Mouse (Mus musculus) MEL (cell line): Measurements from ENCODE around the gene 1110065P20Rik. TPM values are rescaled to one million over a fixed set of nuclear protein-coding genes. Genes with fewer than 3 reads are reported as not detected.

Experiments
- DNase-seq: peaks from one replicate; pipeline ENCODE4 v3.0.0; 2011; ENCODE audit warnings: low read depth, low spot score
- H3K27ac ChIP-seq: 2 replicates; pipeline ENCODE4 v1.5.1; 2012; ENCODE audit warnings: low read depth, mild to moderate bottlenecking, control low read depth, low read length, moderate library complexity; ENCODE audit not compliant: control insufficient read depth
- H3K27me3 ChIP-seq, 2 experiments: fragments of 150-350 bp in 1 of 2; sonication (generic) in 1 of 2; 2 replicates each; pipeline ENCODE4 v1.6.1; 2012; ENCODE audit warnings: low read length in 2 of 2, mild to moderate bottlenecking in 2 of 2, improper control_type of control experiment in 1 of 2, moderate library complexity in 1 of 2; ENCODE audit not compliant: insufficient read depth in 2 of 2, control insufficient read depth in 1 of 2
- H3K36me3 ChIP-seq, 2 experiments: 2 replicates each; pipeline ENCODE4 v1.6.1; 2012 to 2014; ENCODE audit warnings: low read length in 2 of 2, improper control_type of control experiment in 1 of 2, inconsistent platforms in 1 of 2, mild to moderate bottlenecking in 1 of 2; ENCODE audit not compliant: insufficient read depth in 2 of 2, control insufficient read depth in 1 of 2
- H3K4me1 ChIP-seq, 2 experiments: fragments of 150-350 bp in 1 of 2; sonication (generic) in 1 of 2; 2 replicates each; pipeline ENCODE4 v1.6.1; 2012; ENCODE audit warnings: low read length in 2 of 2, improper control_type of control experiment in 1 of 2, mild to moderate bottlenecking in 1 of 2; ENCODE audit not compliant: insufficient read depth in 2 of 2, control insufficient read depth in 1 of 2
- H3K4me3 ChIP-seq, 2 experiments: fragments of 150-350 bp in 1 of 2; sonication (generic) in 1 of 2; 2 replicates each; pipeline ENCODE4 v1.5.1; 2012; ENCODE audit warnings: low read depth in 2 of 2, low read length in 2 of 2, mild to moderate bottlenecking in 2 of 2, moderate library complexity in 2 of 2, control low read depth in 1 of 2, improper control_type of control experiment in 1 of 2; ENCODE audit not compliant: control insufficient read depth in 1 of 2, insufficient read depth in 1 of 2
- H3K79me2 ChIP-seq: 2 replicates; pipeline ENCODE4 v1.6.1; 2012; ENCODE audit warnings: mild to moderate bottlenecking, low read length, moderate library complexity; ENCODE audit not compliant: control insufficient read depth, poor library complexity, insufficient read depth
- H3K9ac ChIP-seq: 2 replicates; pipeline ENCODE4 v1.6.1; 2012; ENCODE audit warnings: low read depth, mild to moderate bottlenecking, control low read depth, low read length, moderate library complexity; ENCODE audit not compliant: control insufficient read depth, poor library complexity, severe bottlenecking
- H3K9me3 ChIP-seq: fragments of 150-350 bp; sonication (generic); replicated peaks from 2 replicates; pipeline ENCODE4 v1.6.1; 2012; ENCODE audit warnings: mild to moderate bottlenecking, low read length, improper control_type of control experiment, moderate library complexity; ENCODE audit not compliant: insufficient read depth
- BHLHE40 ChIP-seq: IDR thresholded peaks from 2 replicates; pipeline ENCODE4 v1.6.1; 2012; ENCODE audit warnings: low read depth, mild to moderate bottlenecking, inconsistent platforms, low read length, improper control_type of control experiment, borderline replicate concordance
- CHD1 ChIP-seq: IDR thresholded peaks from 2 replicates; pipeline ENCODE4 v1.6.1; 2012; ENCODE audit warnings: low read depth, mild to moderate bottlenecking, inconsistent platforms, low read length, improper control_type of control experiment
- CHD2 ChIP-seq: IDR thresholded peaks from 2 replicates; pipeline ENCODE4 v1.6.1; 2011; ENCODE audit warnings: low read length, improper control_type of control experiment
- CTCF ChIP-seq, 3 experiments: IDR thresholded peaks in 2 of 3; conservative IDR thresholded peaks in 1 of 3; 2 replicates each; pipeline ENCODE4 v1.5.1; 2011 to 2012; ENCODE audit warnings: low read length in 3 of 3, low read depth in 2 of 3, mild to moderate bottlenecking in 2 of 3, improper control_type of control experiment in 1 of 3, inconsistent platforms in 1 of 3, mixed read lengths in 1 of 3, moderate library complexity in 1 of 3; ENCODE audit not compliant: control insufficient read depth in 1 of 3, insufficient read depth in 1 of 3, poor library complexity in 1 of 3, severe bottlenecking in 1 of 3
- E2F4 ChIP-seq: IDR thresholded peaks from 2 replicates; pipeline ENCODE4 v1.6.1; 2011; ENCODE audit warnings: low read depth, low read length, improper control_type of control experiment, borderline replicate concordance
- ELF1 ChIP-seq: IDR thresholded peaks from 2 replicates; pipeline ENCODE4 v1.6.1; 2014; ENCODE audit warnings: low read depth, mild to moderate bottlenecking, inconsistent platforms, low read length, improper control_type of control experiment, moderate library complexity
- EP300 ChIP-seq, 2 experiments: IDR thresholded peaks; 2 replicates each; pipeline ENCODE4 v1.6.1; 2011; ENCODE audit warnings: improper control_type of control experiment in 2 of 2, low read length in 2 of 2, low read depth in 1 of 2, mild to moderate bottlenecking in 1 of 2
- ETS1 ChIP-seq: IDR thresholded peaks from 2 replicates; pipeline ENCODE4 v1.6.1; 2012; ENCODE audit warnings: low read depth, mild to moderate bottlenecking, inconsistent platforms, low read length, improper control_type of control experiment, moderate library complexity
- GABPA ChIP-seq: IDR thresholded peaks from 2 replicates; pipeline ENCODE4 v1.6.1; 2012; ENCODE audit warnings: low read depth, mild to moderate bottlenecking, inconsistent platforms, low read length, improper control_type of control experiment, moderate library complexity
- GATA1 ChIP-seq: IDR thresholded peaks from 2 replicates; pipeline ENCODE4 v1.6.1; 2011; ENCODE audit warnings: low read depth, low read length, improper control_type of control experiment
- HCFC1 ChIP-seq: IDR thresholded peaks from 2 replicates; pipeline ENCODE4 v1.6.1; 2012; ENCODE audit warnings: low read depth, mild to moderate bottlenecking, inconsistent platforms, low read length, improper control_type of control experiment, moderate library complexity
- KAT2A ChIP-seq: conservative IDR thresholded peaks from 2 replicates; pipeline ENCODE4 v1.6.1; 2012; ENCODE audit warnings: low read depth, low read length, improper control_type of control experiment, inconsistent platforms
- MAFK ChIP-seq: IDR thresholded peaks from 2 replicates; pipeline ENCODE4 v1.6.1; 2011; ENCODE audit warnings: low read depth, mild to moderate bottlenecking, low read length, improper control_type of control experiment, borderline replicate concordance
- MAX ChIP-seq: IDR thresholded peaks from 2 replicates; pipeline ENCODE4 v1.6.1; 2011; ENCODE audit warnings: low read length, improper control_type of control experiment
- MAZ ChIP-seq: IDR thresholded peaks from 2 replicates; pipeline ENCODE4 v1.6.1; 2012; ENCODE audit warnings: low read depth, mild to moderate bottlenecking, inconsistent platforms, low read length, improper control_type of control experiment
- MEF2A ChIP-seq: IDR thresholded peaks from 2 replicates; pipeline ENCODE4 v1.6.1; 2014; ENCODE audit warnings: low read depth, mild to moderate bottlenecking, inconsistent platforms, low read length, improper control_type of control experiment; ENCODE audit not compliant: poor library complexity, insufficient replicate concordance, severe bottlenecking; ENCODE audit errors: extremely low read depth
- MXI1 ChIP-seq: IDR thresholded peaks from 2 replicates; pipeline ENCODE4 v1.6.1; 2011; ENCODE audit warnings: mild to moderate bottlenecking, low read depth, low read length, improper control_type of control experiment
- MYC ChIP-seq: IDR thresholded peaks from 2 replicates; pipeline ENCODE4 v1.6.1; 2011; ENCODE audit warnings: low read depth, mild to moderate bottlenecking, low read length, improper control_type of control experiment, moderate library complexity
- NELFE ChIP-seq: IDR thresholded peaks from 2 replicates; pipeline ENCODE4 v1.6.1; 2011; ENCODE audit warnings: low read depth, low read length, improper control_type of control experiment
- NRF1 ChIP-seq: IDR thresholded peaks from 2 replicates; pipeline ENCODE4 v1.6.1; 2014; ENCODE audit warnings: low read depth, mild to moderate bottlenecking, inconsistent platforms, low read length, improper control_type of control experiment, moderate library complexity; ENCODE audit not compliant: poor library complexity, insufficient read depth, severe bottlenecking
- POLR2A ChIP-seq, 2 experiments: IDR thresholded peaks; 2 replicates each; pipeline ENCODE4 v1.6.1; 2011 to 2012; ENCODE audit warnings: low read length in 2 of 2, mild to moderate bottlenecking in 2 of 2, control low read depth in 1 of 2, improper control_type of control experiment in 1 of 2, low read depth in 1 of 2, moderate library complexity in 1 of 2; ENCODE audit not compliant: control insufficient read depth in 1 of 2, insufficient read depth in 1 of 2, poor library complexity in 1 of 2
- POLR2AphosphoS2 ChIP-seq: IDR thresholded peaks from 2 replicates; pipeline ENCODE4 v1.6.1; 2011; ENCODE audit warnings: low read length, improper control_type of control experiment
- POLR2AphosphoS5 ChIP-seq: IDR thresholded peaks from 2 replicates; pipeline ENCODE4 v1.6.1; 2012; ENCODE audit warnings: low read depth, borderline replicate concordance, mild to moderate bottlenecking, inconsistent platforms, low read length, moderate library complexity, mixed read lengths
- RAD21 ChIP-seq: IDR thresholded peaks from 2 replicates; pipeline ENCODE4 v1.6.1; 2011; ENCODE audit warnings: mild to moderate bottlenecking, low read depth, low read length, improper control_type of control experiment
- RCOR1 ChIP-seq: IDR thresholded peaks from 2 replicates; pipeline ENCODE4 v1.6.1; 2012; ENCODE audit warnings: low read depth, mild to moderate bottlenecking, inconsistent platforms, low read length, improper control_type of control experiment
- SIN3A ChIP-seq: IDR thresholded peaks from 2 replicates; pipeline ENCODE4 v1.6.1; 2012; ENCODE audit warnings: low read length, improper control_type of control experiment, inconsistent platforms
- SMC3 ChIP-seq: IDR thresholded peaks from 2 replicates; pipeline ENCODE4 v1.6.1; 2011; ENCODE audit warnings: low read depth, low read length, improper control_type of control experiment
- TAL1 ChIP-seq: IDR thresholded peaks from 2 replicates; pipeline ENCODE4 v1.6.1; 2012; ENCODE audit warnings: mild to moderate bottlenecking, inconsistent platforms, low read length, moderate library complexity, mixed read lengths
- TBP ChIP-seq: IDR thresholded peaks from 2 replicates; pipeline ENCODE4 v1.8.0; 2011; ENCODE audit warnings: low read depth, low read length, improper control_type of control experiment
- TCF12 ChIP-seq: IDR thresholded peaks from 2 replicates; pipeline ENCODE4 v1.6.1; 2014; ENCODE audit warnings: low read depth, mild to moderate bottlenecking, inconsistent platforms, low read length, improper control_type of control experiment, moderate library complexity
- UBTF ChIP-seq: IDR thresholded peaks from 2 replicates; pipeline ENCODE4 v1.6.1; 2012; ENCODE audit warnings: low read depth, mild to moderate bottlenecking, inconsistent platforms, low read length, improper control_type of control experiment, moderate library complexity, borderline replicate concordance; ENCODE audit not compliant: insufficient read depth
- USF1 ChIP-seq: IDR thresholded peaks from 2 replicates; pipeline ENCODE4 v1.6.1; 2014; ENCODE audit warnings: low read depth, mild to moderate bottlenecking, inconsistent platforms, low read length, improper control_type of control experiment, moderate library complexity
- ZC3H11A ChIP-seq: IDR thresholded peaks from 2 replicates; pipeline ENCODE4 v1.6.1; 2012; ENCODE audit warnings: low read depth, mild to moderate bottlenecking, inconsistent platforms, low read length, improper control_type of control experiment
- ZKSCAN1 ChIP-seq: IDR thresholded peaks from 2 replicates; pipeline ENCODE4 v1.6.1; 2012; ENCODE audit warnings: low read depth, mild to moderate bottlenecking, inconsistent platforms, low read length, improper control_type of control experiment, moderate library complexity
- ZNF384 ChIP-seq: IDR thresholded peaks from 2 replicates; pipeline ENCODE4 v1.6.1; 2012; ENCODE audit warnings: low read depth, mild to moderate bottlenecking, inconsistent platforms, low read length, improper control_type of control experiment
- polyA plus RNA-seq, 2 experiments: library from polyadenylated mRNA; stranded (reverse) in 1 of 2; unstranded in 1 of 2; fragments of >175 nt in 1 of 2; fragments of >200 nt in 1 of 2; gene quantifications; 2 replicates each; pipeline versions ENCODE4 v1.2.1 to v1.2.4; 2012; ENCODE audit warnings: low replicate concordance in 2 of 2, low read depth in 1 of 2; ENCODE audit not compliant: insufficient read length in 2 of 2, insufficient read depth in 1 of 2, missing spikeins in 1 of 2
- total RNA-seq: library from RNA; depleted of rRNA; stranded (reverse); fragments of 300-350 nt; gene quantifications from 2 replicates; pipeline ENCODE4 v1.2.3, GENCODE M21; 2012

The 1110065P20Rik gene
- total and polyA plus RNA-seq, 3 experiments: 43.4 to 50.9 TPM; not detected in 1

DNA sequence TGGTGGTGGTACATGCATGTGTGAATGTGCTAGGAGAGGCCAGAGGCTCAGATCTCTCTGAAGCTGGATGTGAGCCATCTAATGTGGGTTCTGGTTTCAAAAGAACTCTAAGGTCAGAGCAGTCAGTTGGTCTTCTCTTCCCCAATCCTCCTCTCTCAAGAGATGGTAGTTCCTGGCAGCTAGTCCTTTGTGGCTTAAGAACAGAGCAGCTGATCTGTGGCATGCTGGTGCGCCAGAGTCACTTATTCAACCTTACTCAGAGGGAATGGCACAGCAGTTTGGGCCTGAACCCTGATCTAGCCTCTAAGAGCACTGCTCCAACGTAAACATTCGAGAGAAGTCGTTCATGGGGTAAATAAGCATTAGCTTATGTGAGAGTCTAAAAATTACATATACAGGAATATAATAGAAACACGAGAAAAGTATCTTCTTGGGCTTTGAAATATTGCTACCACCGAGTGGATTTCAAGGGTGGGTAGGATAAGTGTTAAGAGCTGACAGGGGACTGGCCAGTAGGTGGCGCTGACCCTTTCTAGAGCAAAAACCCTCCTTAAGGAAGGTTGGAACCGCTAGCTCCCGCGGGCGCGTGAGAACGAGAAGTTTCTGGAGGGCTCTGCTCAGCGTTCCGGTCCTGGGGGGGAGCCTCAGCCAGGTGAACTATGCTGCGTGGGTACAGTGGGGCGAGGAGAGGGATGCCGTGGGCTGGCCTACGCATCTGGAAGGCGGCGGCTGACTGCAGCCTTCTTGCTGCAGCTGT lies 49.3 kb downstream of the 1110065P20Rik start, which contains the start of gene Mtf1:
Gene Mtf1, plus strand, starts transcription at position 553 of the 757 bp plus-strand sequence.
- peaks cover 2 to 25% of the 10 kb centered on the region in 2 experiments; a peak in 2 of 4 replicates for H3K4me1 ChIP-seq
- peaks cover 15 to 27% of the 10 kb centered on the region in 2 experiments; a peak in 3 of 4 replicates for H3K36me3 ChIP-seq
- peak; percentile 95 for DNase-seq
- TF ChIP-seq GATA1: no peak
- no peak for TF ChIP-seq UBTF
- no peak for TF ChIP-seq HCFC1
- TF ChIP-seq RAD21: peak; percentile 40
- TF ChIP-seq POLR2AphosphoS2: no peak
- TF ChIP-seq MYC: peak; percentile 69; the same call in 1 of the 2 replicates
- no peak for TF ChIP-seq RCOR1
- no peak for TF ChIP-seq GABPA
- TF ChIP-seq USF1: no peak
- no peak; the same call in 1 of the 2 replicates for TF ChIP-seq CHD1
- 0 out of 2 replicates have a peak, but pooled peaks have one; percentile 19 for TF ChIP-seq ELF1
- no peak for TF ChIP-seq MAZ
- TF ChIP-seq E2F4: peak; percentile 56; the same call in 1 of the 2 replicates
- 0 out of 2 replicates have a peak, but pooled peaks have one; percentile 48 for TF ChIP-seq ZKSCAN1
- no peak for TF ChIP-seq POLR2A (IDR thresholded peaks at IDR 0.05; ENCODE audit: control insufficient read depth in 1 of 2, insufficient read depth in 1 of 2, low read depth in 1 of 2, low read length in 2 of 2, poor library complexity in 1 of 2)
- peak; percentile 37; the same call in 1 of the 2 replicates for TF ChIP-seq BHLHE40
- no peak for TF ChIP-seq MAFK
- TF ChIP-seq CHD2: no peak
- peak; percentile 61; the same call in 1 of the 2 replicates for TF ChIP-seq SIN3A
- TF ChIP-seq ETS1: no peak; the same call in 1 of the 2 replicates
- TF ChIP-seq MAX: peak; percentile 10; the same call in 1 of the 2 replicates
- TF ChIP-seq KAT2A: no peak
- no peak for TF ChIP-seq NELFE
- no peak; the same call in 1 of the 2 replicates for TF ChIP-seq POLR2AphosphoS5
- no peak for TF ChIP-seq TCF12
- no peak; the same call in 1 of the 2 replicates for TF ChIP-seq TBP
- no peak for TF ChIP-seq TAL1
- TF ChIP-seq CTCF (IDR thresholded peaks at IDR 0.05 in 2 of 3, conservative IDR thresholded peaks at IDR 0.05 in 1 of 3; ENCODE audit: control insufficient read depth in 1 of 3, insufficient read depth in 1 of 3, low read depth in 2 of 3, low read length in 3 of 3, poor library complexity in 1 of 3, severe bottlenecking in 1 of 3): peak; percentile 77 to 89 (median 82)
- TF ChIP-seq ZC3H11A: peak; percentile 38
- no peak for TF ChIP-seq ZNF384
- TF ChIP-seq SMC3: peak; percentile 66
- no peak; a peak in 1 of 4 replicates for TF ChIP-seq EP300 (IDR thresholded peaks at IDR 0.05; ENCODE audit: low read depth in 1 of 2, low read length in 2 of 2)
- no peak; the same call in 1 of the 2 replicates for TF ChIP-seq MXI1
- no peak for TF ChIP-seq MEF2A
- TF ChIP-seq NRF1: no peak

More for the DNA sequence above, 49.3 kb downstream of the 1110065P20Rik start, which contains the start of gene Mtf1:
- Histone ChIP-seq H3K9me3 (no peaks in the 10 kb centered on the region), H3K27ac (peak within 1 kb of the TSS; percentile 97), H3K9ac (peak within 1 kb of the TSS; percentile 85), H3K79me2 (peaks cover 38% of the 10 kb centered on the region), H3K27me3 (no peaks in the 10 kb centered on the region), H3K4me3 (peak within 1 kb of the TSS; percentile 82 to 85)
